Mouse (Mus musculus) testis, postnatal 14 days (tissue): ENCODE measurements around the gene Pfdn2.
"Not testable (repeated sequence)": the region's sequence is repeated elsewhere in the genome, so short reads cannot be mapped to it uniquely, and the experiment has no call there.

Experiments
- DNase-seq: peaks from one replicate; pipeline ENCODE4 v3.0.0; 2021; ENCODE audit warnings: low spot score

The Pfdn2 gene

DNA sequence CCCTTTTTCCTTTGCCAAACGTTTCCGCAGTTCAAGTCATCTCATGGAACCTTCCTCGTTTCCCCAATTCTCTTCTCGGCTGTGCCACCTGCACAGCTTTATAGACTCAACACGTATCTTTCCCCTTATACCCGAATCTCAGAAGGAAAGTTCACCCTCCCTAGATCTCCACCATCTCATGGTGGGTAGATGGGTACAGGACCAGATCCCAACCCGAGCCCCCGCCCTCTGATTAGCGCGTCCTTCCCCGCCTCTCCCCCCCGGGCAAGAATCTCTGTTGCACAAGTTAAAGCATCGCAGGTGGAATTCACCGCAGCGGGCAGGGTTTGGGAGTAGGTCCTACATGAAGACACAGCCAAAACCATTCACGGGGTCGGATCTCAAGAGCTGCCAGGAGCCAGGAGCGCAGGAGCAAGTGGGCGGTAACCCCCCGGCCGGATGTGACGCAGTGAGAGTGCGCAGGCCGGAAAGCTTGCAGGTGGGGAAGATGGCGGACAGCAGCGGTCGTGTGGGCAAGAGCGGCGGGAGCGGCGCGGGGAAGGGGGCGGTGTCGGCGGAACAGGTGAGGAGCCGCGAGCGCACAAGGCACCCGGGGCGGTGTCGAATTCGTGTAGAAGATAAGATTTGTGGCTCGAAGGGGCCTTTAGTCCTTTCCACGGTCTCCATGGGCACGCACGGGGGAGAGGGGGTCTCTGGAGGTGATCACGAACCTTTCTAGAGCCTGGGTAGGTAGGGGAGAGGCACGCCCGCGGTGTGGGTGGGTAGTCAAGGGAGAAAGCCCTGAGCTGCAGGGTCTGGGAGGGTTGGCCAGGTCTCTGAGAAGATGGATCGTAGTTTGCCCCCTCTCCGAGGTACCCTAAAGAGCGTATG lies at the start of gene Pfdn2, which contains the start of gene Nit1:
TSS of gene Pfdn2 (plus strand) at position 446 of the 870 bp plus-strand sequence.
TSS of gene Nit1 (minus strand) at position 422 of the 870 bp plus-strand sequence.
- DNase-seq: peak; percentile 93

DNA sequence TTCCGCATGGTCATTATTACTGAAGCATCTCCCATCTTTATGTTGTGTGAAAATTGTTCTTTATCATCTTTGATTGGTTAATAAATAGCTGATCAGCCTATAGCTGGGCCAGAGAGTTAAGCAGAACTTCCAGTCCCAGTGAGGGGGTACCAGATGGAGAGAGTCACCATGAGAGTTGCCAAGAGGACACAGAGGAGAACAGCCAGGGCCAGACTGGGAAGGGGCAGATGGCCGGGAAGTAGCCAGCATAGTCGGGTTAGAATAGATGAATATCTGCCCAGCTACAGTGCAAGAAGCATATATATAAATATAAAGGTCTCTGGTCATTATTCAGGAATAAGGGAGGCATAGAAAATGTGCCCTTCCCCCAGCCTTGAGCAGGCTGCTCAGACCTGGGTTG lies 47.2 kb upstream of the Pfdn2 start:
- DNase-seq: no peak

DNA sequence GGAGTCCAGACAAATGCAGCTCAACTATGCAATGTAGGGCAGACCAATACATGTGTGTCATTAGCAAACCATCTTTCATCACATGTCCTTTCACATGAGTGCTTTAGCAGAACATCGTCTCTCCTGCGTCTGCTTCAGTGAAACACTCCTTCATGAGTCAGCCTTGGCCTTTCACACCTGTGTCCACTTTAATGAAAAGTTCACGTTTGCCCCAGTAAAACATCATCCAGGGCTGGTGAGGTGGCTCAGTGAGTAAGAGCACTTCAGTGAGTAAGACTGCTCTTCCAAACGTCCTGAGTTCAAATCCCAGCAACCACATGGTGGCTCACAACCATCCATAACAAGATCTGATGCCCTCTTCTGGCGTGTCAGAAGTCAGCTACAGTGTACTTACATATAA lies 39.3 kb upstream of the Pfdn2 start:
- DNase-seq: not testable (repeated sequence)

DNA sequence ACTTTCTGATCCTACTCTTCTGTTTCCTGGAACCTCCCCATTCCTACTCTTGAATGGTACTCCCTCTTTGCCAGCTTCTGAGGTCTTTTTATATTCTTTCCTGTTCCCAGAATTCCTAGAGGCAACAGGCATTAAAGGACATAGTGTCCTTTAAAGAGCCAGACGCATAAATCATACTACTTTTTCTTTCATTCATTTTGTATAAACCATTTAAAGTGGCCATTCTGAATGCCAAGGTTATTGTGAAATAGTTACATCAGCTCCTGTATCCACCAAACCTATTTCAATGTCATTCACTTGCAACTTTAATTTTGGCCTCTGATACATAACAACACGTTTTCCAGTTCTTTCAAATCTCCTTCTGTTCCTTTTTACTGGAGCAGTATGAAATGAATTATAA lies 36.1 kb upstream of the Pfdn2 start:
- no peak for DNase-seq

DNA sequence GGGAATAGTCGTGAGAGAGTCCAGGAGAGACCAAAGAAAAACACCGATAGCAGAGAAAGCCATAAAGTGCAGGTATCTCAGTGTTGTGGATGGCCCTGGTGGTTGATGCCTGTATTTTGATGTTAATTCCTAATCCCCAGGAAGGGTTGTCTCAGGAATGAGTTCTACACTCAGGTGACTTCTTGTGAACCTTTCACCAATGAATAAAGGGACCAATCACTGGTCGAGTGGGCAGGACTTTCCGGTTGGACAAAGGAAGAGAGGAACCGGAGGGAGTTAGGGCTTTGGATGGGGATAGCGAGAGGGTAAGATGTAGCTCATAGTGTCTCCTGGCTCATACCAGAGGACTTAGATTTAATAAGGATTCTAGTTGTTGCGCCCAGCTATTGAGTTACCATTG lies 25.7 kb upstream of the Pfdn2 start:
- DNase-seq: no peak

DNA sequence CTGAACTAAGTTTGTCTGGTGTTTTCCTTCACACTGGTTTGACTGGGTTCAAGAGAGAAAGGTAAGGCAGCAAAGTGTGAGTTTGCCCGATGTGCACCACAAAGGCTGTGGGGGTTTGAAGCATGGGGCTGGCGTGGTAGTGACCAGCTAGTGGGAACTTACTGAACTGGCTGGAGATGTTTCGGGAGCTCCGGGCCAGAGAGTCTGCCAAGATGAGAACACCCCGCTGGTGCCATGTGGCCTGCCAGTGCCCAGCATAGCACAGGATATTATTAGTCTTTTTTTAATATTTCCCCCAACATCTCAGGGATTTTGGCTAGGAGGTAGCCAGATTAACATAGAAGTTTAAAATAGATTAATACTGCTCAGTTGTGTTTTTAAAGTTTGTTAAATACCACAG lies 25.3 kb upstream of the Pfdn2 start:
- DNase-seq: no peak

DNA sequence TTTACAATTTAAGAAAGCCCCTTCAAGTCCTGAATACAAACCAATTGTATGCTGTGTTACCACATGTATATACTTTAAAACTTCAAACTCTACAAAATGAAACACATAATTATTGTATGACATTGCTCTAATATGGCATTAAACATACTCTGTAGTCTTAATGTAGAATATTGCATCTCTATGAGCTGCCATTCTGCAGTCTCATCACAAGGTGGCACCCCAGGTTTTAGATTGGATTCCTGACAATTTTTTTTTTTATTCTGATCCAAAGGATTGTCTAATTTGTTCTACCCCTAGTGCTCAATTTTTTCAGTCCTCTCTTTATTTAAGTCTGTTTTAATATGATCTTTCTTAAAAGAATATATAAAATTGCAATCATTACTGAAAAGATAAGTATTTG lies 24.1 kb upstream of the Pfdn2 start:
- no peak for DNase-seq

DNA sequence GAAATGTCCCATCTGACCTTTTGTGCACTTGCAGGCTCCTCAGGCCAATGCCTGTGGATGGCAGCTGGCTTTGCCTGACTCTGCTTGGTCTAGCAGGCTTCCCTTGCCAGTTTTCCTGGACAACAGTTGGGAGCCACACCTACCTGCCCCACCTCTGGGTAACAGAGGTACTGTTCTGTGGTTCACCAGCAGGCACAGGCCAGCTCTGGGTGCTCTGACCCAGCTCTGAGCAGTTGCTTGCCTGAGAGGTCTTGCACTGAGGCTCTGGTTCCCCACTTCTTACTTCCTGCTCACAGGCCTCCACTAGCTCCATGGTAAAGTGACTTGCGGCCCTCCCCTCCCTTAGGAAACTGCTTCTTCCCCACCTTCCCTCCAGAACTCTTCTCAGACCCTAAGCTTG lies 23.5 kb upstream of the Pfdn2 start:
- DNase-seq: no peak

DNA sequence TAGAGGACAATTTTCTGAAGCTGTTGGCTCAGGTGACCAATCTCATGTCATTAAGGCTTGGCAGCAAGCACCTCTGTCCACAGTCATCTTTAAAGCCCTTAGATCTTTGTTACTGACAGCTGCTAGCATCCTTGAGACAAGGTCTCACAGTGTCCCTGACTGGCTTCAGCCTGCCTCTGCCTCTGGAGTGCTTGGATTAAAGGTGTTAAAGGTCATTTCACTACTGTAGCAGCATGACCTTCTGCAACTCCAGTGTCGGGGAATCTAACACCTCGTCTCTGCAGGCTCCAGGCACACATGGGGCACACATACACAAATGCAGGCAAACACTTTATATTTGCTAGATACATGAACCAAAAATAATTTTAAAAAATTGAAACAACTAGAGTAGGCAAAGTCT lies 19.9 kb upstream of the Pfdn2 start:
- no peak for DNase-seq

DNA sequence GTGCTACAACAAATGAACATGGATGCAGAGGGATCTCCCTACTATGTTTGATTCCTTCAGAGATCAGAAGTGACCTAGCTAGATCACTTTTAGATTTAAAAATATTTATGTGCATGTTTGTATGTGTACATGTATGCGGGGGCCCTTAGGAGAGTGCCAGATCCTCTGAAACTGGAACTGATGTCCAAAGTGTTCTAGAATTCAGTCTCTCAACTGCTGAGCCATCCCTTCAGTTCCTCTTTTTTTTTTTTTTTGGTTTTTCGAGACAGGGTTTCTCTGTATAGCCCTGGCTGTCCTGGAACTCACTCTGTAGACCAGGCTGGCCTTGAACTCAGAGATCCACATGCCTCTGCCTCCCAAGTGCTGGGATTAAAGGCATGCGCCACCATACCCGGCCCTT lies 18.9 kb upstream of the Pfdn2 start:
- DNase-seq: not testable (repeated sequence)

DNA sequence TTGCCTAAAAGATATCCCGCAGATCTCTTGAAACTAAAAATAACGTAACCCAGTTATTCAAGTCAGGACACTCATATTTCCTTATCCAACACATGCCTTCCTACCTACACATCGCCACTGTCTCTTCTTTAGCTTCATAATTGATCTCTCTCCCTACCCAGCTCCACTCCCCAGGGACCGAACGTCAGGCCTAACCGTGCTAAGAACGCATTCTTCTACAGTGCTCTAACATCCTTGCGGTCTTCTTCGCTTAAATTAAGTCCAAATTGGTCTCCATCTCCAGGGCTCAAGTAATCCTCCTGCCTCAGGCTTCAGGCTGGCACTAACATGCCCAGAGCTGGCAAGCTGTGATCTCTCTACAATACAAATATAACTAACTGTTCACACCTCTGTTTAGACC lies 17.2 kb upstream of the Pfdn2 start:
- DNase-seq: no peak

DNA sequence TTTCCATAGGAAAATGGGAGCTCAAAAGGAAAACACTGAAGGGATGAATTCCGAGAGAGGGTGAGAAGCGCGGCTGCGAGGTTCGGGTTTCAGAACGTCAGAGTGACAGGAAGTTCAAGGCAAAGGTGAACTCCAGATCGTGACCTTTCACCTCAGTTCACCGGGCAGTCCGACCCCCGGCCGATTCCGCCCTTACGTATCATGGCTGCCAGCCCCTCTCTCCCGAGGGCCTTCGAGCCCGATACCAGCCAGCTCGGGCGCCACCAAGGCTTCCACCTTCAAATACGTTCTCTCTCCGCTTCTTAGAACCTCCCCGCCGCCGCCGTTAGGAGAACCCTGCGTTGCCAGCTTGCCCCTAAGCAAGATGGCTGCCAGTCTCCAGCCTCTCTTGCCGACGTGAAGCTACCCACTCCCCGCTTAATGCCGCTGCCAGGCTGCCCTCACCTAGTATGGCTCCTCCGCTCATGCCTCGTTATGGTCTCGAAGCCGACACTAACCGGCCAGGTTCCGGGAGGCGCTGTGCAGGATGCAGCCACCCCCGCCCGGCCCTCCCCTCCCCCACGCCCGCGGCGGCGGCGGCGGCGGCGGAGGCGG lies 16.5 kb upstream of the Pfdn2 start, which contains the start of gene Dedd:
TSS of gene Dedd (plus strand) at position 307 of the 594 bp plus-strand sequence.
- DNase-seq: peak; percentile 94

DNA sequence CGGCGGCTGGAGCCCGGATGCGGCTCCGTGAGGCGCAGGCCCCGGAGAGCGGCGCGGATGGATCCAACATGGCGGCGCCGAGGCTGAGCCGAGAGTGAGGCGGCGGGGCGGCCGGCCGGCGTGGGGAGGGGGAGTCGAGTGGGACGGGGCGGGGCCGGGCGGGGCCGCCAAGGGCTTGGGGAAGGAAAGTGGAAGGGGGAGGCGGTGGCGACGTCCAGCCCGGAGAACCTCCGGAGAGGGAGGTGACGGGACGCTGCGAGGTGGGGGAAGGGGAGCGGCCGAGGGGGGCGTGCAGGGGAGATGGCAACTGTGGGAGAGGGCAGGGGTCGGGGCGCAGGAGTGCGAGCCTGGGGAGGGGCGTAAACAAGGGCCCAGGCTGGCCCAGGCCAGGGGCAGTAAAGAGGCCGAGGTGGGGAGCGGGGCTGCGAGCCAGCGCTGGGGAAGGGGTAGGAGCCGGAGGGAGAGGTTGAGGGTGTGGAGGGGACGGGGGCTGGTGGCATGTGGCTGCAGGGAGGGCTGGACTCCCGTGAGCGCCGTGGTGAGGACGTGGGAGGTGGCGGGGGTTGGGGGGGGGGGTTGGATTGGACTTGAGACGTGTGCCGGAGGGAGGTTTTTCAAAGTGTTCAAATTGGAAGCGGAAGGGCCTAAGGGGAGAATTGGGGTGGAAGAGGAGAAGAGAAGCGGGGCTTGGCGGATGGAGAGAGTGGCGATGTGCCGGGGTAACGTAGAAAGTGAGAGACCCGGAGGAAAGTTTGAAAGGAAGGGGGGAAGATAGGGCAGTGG lies 15.8 kb upstream of the Pfdn2 start:
- DNase-seq: peak; percentile 83

DNA sequence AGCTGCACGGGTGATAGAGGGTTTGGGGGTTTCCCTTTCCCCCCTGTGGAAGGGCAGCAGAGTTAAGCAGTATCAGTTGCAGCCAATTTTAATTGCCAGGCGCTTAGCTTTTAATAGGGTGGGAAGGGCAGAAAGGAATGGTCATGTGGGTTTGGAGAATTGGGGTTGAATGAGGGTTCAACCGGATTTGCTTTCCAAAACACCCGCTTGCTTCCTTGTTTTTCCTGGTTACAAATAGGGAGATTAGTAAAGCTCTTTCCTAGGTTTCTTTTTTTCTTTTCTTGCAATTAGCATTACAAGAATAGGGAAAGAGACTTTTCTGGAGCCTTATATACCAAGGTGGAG lies 15.3 kb upstream of the Pfdn2 start:
- DNase-seq: no peak

DNA sequence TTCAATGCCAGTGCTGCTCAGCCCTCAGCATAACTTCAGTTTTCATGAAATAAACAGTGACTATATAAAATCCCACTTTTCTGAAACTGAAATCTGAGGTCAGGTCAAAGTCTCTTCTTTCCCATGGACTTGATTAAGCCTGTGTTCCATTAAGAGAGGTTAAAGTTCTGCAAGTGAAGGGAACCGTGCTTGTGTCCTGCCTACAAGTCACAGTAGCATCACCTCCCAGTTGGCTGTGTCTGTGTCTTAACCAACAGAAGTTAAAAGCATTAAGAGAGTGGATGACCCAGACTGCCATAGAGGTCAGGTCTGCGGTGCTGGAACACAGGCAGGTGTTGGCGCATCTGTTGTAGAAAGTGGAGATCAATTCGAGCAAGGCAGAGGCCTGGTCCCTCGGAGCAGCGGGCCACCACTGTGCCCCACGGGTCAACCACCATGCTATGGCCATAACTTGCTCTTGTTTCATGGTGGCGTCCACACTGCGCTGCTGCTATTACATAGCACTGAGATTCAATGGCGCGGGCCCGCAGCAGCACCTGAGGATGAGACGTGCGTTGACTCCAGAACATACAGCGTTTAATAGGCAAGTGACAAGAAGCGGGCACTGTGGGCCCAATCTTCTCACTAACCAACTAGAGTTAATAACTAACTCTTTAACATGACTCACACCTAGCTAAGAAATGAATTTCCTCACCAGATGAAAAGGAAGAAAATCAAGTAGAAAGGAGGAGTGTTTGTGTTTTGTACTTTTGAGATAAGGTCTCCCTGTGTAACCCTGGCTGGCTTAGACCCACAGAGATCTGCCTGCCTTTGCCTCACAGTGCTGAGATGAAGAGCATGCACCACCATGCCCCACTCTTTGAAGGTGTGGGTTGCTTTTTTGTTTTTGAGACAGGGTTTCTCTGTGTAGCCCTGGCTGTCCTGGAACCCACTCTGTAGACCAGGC lies 2.9 kb upstream of the Pfdn2 start:
- DNase-seq: no peak

DNA sequence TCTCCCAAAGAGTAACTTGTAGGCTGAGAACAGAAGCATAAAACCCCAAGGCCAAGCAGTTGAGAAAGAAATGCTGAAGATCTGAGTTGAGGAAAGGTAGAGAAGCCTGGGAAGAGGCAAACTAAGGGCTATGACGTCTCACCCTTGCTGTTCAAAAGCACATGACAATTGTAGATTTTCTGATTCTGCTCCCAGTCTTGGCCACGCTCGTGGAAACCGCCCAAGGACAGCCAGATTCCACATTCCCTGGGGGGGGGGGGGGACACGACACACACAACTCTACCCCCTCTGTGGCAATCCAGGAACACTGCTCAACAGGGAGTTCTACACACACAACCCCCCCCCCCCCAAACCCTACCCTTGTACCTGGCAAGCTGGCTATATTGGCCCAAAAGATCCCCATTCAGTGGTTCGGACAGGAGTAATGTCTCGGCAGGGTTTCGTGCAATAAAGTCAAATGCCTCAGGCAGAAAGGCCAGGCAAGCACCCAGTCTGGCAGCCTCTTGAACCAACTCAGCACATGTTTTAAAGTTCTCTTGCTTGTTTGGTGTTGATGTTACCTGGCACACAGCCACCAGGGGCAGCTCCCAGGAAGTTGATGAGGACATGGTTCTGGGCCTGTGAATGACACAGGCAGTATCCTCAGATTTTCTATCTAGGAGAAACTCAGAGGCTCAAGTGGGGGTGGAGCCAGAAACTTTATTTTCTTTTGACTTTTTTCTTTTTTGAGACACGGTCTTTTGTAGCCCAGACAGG lies 1.4 kb upstream of the Pfdn2 start:
- peak; percentile 30 for DNase-seq

DNA sequence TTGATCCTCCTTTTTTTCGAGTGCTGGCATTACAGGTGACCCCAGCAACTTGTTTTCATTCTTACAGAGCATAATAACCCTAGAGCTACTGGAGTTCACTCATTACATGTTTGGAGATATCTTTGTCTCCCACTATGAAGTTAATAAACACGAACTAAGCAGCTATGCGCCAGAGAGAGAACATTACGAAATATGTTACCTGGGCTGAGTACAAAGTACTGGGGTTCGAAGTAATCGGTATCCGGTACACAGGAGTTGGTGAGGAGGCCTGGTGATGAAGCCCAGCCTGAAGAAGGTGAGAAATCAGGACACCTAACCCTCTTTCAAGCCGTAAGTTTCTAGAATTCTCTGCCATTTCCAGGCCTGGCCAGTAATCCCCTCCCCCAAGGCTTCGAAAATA lies 755 bp upstream of the Pfdn2 start:
- no peak for DNase-seq

DNA sequence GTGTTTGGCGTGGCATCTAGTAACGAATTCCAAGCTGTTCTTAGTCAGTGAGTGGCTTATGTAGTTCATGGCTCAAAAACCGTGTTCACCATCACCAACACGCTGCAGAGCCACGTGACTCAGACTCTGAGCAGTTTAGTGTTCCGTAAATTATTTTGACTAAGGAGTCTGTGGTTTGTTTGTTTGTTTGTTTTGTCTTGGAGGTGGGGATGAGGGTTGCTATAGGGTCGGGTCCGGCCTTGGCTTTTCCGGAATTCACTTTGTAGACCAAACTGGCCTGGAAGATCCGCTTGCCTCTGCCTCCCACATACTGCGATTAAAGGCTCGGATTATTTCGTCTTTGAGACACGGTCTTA lies 603 bp downstream of the Pfdn2 start:
- DNase-seq: no peak

DNA sequence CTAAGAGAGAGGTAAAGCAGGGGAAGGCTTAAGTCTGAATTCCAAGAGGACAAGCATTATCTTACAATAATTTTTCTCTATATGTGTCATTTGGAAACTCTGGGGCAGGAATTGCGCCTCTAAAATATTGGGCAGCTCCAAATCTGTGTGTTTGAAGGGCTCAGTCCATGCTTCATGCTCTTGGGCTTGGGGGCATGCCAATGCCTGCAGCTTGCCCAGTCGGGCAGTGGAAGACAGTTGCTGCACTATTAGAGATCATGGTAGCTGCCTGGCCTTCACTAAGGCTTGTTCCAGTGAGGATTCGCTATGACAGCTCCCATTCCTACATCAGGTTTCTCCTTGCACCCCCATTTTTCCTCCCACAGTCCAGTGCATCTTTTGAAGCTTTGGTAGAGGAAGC lies 3.2 kb downstream of the Pfdn2 start:
- DNase-seq: no peak

DNA sequence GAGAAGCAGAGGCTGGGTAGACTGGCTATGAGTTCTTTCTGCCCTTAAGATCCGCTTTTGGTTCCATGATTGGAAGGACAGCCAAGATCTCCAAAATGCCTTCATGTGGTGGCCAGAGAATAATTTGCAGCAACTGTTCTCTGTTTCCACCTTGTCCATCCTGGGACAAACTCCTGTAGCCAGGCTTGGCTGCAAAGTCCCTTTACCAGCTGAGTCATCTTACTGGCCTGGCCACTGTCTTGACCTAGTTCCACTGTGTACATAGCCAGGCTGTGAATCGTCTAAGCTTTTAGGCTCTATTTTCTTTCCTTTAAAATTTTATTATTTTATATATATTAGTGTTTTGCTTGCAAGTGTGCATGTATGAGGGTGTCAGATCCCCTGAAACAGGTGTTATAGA lies 3.7 kb downstream of the Pfdn2 start:
- no peak for DNase-seq

DNA sequence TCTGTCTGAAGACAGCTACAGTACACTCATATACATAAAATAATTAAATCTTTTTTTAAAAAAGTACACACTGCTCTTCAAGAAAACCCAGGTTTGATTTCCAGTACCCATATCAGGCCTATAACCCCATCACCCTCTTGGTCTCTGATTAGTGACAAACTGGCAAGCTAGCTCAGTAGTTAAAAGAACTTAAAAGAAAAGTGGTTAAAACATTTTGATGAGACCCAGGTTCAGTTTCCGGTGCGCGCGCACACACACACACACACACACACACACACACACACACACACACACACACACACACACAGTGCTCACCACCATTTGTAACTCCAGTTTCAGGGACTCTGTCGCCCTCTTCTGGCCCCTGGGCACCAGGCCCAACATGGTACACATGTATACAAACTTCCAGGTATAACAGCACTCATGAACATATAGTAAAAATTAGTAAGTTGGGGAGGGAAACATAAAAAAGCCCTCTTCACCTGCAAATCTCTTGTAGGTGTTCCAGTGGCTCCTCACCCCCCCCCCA lies 10.4 kb downstream of the Pfdn2 start:
- DNase-seq: no peak
